Mouse (Mus musculus): ENCODE measurements around the gene Sohlh2.

The Sohlh2 gene

GRCm38 (mm10) chr3:55212254-55212653 is 30.4 kb downstream of the Sohlh2 start:
- no peak for DNase-seq

DNA sequence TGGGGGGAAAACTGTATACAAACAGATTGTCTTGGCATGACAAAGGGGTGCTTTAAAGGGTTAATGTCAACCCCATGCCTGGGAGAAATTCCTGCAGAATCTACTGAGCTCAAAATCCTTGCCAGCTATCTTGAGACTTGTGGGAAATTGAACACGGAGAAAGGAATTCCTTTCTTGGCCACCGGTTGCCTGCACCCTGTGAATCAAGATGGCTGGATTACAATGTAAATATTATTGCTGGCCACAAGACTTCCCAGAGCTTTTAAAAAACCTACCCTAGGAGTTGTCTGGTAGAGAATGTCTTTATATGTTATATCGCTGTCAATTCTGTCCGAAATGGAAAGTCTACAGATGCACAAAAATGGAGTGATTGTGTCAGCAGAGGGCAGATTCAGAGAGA is 32.0 kb downstream of the Sohlh2 start:
- no peak for DNase-seq

DNA sequence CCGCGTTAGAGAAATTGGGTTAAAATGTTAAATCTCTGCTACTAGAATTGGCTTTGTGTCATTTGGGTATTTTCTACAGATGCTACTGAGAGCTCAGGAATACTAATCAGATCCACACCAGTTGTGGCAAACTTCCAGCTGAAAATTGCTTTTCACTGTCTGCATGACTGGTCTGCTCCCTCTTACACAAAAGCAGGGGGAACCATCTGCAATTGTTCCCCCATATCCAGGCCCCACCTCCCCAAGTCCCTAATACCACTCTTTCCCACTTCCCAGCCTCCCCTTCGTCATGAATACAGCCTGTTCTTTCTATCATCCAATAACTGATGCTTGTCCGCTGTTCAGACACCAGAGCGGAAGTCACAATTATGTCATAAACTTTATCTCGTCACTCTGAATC is 32.6 kb downstream of the Sohlh2 start:
- no peak for DNase-seq

GRCm38 (mm10) chr3:55222502-55222901 is 40.7 kb downstream of the Sohlh2 start:
- no peak for DNase-seq

DNA sequence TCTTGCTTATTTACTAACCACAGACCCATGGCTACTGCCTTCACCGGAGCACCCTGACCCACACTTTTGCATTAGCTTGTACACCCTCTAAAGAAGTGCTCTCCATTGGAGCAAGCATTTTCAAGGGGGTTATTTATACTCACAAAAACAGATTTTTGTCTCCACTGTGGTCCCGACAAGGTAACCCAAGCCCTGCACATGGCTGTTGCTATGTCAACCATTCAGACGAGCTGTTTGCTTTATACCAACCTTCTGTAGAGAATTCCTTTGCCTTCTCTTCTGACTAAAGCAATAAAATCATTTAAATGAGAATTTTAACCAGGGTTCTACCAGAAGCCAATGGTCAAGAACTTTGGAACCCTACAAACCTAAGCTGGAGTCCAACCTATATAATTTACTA is 42.0 kb downstream of the Sohlh2 start:
- no peak for DNase-seq

DNA sequence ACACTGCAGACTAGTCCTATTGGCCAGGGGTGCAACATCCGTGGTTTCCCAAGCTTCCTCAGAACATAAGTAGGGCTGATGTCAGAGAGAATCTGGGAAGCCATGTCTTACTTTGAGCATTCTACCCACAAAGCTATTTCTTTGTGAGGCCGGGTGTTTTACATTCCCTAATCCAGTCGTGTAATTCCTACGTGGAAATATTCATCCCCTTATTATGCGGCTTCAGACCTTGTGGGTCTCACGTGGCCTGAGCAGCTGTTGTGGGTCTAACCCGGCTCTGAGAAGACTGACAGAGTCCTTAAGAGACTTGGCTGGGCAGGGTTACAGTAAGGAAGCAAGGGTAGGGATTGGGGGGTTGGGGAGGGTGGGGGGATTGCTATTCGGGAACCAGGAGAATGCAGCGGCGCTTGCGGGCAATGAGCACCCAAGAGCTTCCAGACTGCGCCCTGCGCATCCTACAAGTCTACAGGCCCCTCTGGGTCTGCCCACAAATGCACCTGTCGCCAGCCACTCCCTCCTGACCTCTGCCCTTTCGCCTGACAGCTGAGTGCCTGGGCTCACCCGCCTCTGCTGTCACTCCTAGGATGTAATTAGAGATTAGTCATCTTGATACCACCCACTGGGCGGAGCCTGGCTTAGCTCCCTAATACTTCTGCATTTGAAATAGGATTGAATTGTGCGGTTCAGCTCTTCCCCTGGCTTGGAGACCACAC is 44.8 kb downstream of the Sohlh2 start:
- DNase-seq: no peak

DNA sequence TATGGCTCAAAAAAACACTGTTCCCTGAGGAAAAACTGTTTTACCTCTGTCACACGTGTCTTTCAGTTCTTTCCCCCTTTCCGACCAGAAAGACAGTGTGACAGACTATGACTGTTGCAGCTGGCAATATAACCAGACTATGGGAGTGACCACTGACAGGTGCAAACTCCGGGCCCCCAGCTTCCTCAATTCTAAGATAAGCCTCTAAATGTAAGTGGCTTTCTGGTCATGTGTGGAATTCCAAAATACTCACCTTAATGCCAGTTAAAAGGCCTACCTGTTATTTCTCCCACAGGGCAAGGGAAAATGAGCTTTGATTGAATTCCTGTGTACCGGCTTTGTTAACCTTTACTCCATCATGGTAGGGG is 45.4 kb downstream of the Sohlh2 start:
- no peak for DNase-seq

- DNase-seq: no peak
These were observed 60.0 kb downstream of the Sohlh2 start, which contains the start of gene Dclk1 for GRCm38 (mm10) chr3:55241730-55242421. Gene Dclk1 (plus strand): TSS chr3:55242364.

DNA sequence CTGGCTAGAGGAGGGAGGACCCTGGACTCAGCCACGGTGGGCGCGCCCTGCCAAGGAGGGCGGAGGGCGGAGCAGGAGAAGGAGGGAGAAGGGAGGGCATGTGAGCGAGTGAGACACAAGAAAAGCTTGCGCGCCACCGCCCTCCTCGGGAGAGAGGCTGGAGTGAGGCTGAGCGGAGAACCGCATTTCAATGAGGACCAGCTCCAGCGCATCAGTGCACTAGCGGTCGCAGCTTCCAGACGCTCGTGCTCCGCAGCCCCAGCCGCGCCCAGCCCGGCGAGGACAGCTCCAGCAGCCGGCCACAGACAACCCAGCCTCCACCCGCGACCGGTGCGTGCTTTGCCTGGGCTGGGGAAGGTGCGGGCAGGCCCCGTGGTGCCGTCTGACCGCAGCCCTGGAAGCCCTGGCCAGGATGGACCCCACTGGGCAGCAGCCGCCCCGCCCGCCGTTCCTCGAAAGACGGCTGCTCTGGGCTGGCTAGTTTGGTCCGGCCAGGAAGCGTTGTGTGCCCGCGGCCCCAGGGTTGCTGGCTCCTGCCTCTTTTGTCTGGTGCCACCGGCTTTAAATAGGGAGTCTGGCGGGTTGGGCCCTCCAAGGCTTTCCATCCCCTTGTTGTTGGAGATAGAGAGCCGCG is 60.7 kb downstream of the Sohlh2 start:
- peak; percentile 14 for DNase-seq

- DNase-seq: no peak
These were observed 61.2 kb downstream of the Sohlh2 start for GRCm38 (mm10) chr3:55243056-55243471.

DNA sequence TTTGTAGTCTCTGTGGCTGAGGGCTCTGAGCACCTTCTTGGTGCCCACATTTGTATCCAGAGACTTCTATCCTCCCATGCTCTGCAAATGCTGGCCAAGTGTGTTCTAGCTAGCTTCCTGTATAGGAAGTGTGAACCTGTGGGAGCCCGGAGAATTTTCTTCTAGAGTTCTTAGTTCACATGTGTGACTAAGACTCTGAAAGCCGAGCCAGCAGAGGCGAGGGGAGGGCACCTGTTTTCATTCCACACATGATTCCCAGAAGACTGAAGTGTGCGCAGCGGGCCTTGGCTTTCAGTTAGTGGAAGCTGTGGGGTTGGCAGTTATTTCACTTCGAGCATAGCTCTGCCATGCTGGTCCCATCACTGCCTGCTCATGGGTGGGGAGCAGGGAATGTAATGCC is 62.3 kb downstream of the Sohlh2 start:
- DNase-seq: no peak

DNA sequence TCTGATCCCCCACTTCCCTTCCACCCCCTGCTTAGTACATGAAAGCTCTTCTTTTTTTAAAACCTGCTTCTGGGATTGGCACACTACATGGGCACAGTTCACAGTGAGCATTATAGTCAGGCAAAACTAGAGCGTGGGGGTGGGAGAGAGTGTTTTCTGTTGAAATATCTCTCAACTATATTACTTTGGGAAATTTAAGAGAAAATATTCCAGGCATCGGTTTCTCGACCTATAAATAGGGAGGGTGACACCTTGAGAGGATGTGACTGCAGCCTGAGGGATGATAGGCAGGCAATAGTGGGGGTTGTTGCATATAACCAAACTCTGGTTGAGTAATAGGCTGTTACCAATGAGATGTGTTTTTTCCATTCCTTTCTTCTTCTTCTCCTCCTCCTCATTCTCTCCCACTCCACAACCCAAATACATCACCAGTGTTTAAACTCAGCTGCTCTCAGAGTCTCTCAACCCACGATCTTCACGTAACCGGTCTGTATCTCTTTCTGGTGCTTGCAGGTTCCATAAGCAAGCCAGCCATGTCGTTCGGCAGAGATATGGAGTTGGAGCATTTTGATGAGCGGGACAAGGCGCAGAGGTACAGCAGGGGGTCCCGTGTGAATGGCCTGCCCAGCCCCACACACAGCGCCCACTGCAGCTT is 64.9 kb downstream of the Sohlh2 start:
- no peak for DNase-seq

DNA sequence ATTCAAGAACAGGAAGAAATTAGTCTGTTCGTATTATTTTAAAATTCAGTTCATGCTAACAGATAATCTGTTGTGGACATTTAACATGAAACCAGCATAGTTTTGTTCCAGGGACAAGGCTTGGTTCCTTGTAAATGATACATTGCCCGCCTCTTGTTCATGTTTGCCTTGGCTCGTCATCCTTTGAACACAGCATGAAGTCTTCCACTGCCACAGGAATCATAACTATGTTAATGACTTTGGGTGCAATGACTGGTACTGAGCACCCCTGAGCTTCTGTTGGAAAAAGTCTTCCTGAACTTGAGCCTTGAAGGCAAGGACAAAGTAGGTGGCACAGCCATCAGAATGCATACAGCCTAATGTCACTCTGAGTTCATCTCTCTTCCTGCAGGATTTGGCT is 66.2 kb downstream of the Sohlh2 start:
- DNase-seq: no peak

GRCm38 (mm10) chr3:55248508-55248907 is 66.7 kb downstream of the Sohlh2 start:
- peak; percentile 28 for DNase-seq

- DNase-seq: no peak
These were observed 68.8 kb downstream of the Sohlh2 start for GRCm38 (mm10) chr3:55250631-55251030.
